Mouse (Mus musculus): ENCODE results near the gene Necap2. TPM values are rescaled to one million over a fixed set of nuclear protein-coding genes. Genes with fewer than 3 reads are reported as not detected.

Gene Necap2
- total RNA-seq, 2 experiments from 2014 or later: 44.9 to 45.9 TPM

- H3K27ac ChIP-seq: no peak overlapping the region
- intact Hi-C loops (cut with DNase I): no loop called here
- TF ChIP-seq CTCF (IDR thresholded peaks at IDR 0.05): no peak
- no peak overlapping the region for H3K4me3 ChIP-seq
- no peak for DNase-seq (ENCODE audit: extremely low spot score in 1 of 2, low spot score in 2 of 2)
Observed at GRCm38 (mm10) chr4:141024052-141024451, 54.1 kb downstream of the Necap2 start.

- no peak for TF ChIP-seq CTCF (IDR thresholded peaks at IDR 0.05)
- no peak for DNase-seq (ENCODE audit: extremely low spot score in 1 of 2, low spot score in 2 of 2)
- H3K4me3 ChIP-seq: no peak overlapping the region
- H3K27ac ChIP-seq: peak overlapping the region; percentile 44; the same call in 1 of the 2 replicates
- intact Hi-C loops (cut with DNase I): no loop called here
Observed at GRCm38 (mm10) chr4:141021614-141021929, 56.6 kb downstream of the Necap2 start.

- intact Hi-C loops (cut with DNase I): no loop called here
Observed at GRCm38 (mm10) chr4:141020811-141021613, 57.1 kb downstream of the Necap2 start.

GRCm38 (mm10) chr4:141020220-141020619 lies 57.9 kb downstream of the Necap2 start:
- Histone ChIP-seq H3K27ac (no peak overlapping the region), H3K4me3 (no peak overlapping the region)
- no peak for TF ChIP-seq CTCF (IDR thresholded peaks at IDR 0.05)
- DNase-seq (ENCODE audit: extremely low spot score in 1 of 2, low spot score in 2 of 2): no peak
- intact Hi-C loops (cut with DNase I): no loop called here

More at GRCm38 (mm10) chr4:141020811-141021613, 57.1 kb downstream of the Necap2 start:
- TF ChIP-seq CTCF (IDR thresholded peaks at IDR 0.05): no peak
- no peak overlapping the region for H3K4me3 ChIP-seq
- no peak for DNase-seq (ENCODE audit: extremely low spot score in 1 of 2, low spot score in 2 of 2)
- H3K27ac ChIP-seq: peak overlapping the region; percentile 44; the same call in 1 of the 2 replicates

GRCm38 (mm10) chr4:141017657-141018436 lies 60.3 kb downstream of the Necap2 start:
- TF ChIP-seq CTCF (IDR thresholded peaks at IDR 0.05): no peak
- no peak for DNase-seq (ENCODE audit: extremely low spot score in 1 of 2, low spot score in 2 of 2)
- H3K4me3 ChIP-seq: no peak overlapping the region
- intact Hi-C loops (cut with DNase I): no loop called here
- H3K27ac ChIP-seq: no peak overlapping the region

Other genes with a start within 250 kb of the Necap2 start
- gene Padi1, start 232.6 kb downstream of the Necap2 start, total RNA-seq (2021): under 1 TPM in 1 of 2 experiments, not detected in 1; 0.09 TPM
- 10 to 100 TPM; 10.2 to 11.6 TPM for gene Padi2, start 172.0 kb downstream of the Necap2 start, total RNA-seq (2021)
- gene Sdhb, start 117.2 kb downstream of the Necap2 start, total RNA-seq (2021): 100 to 1,000 TPM; 170 to 178 TPM
- gene Atp13a2, start 91.5 kb downstream of the Necap2 start, total RNA-seq (2021): 100 to 1,000 TPM; 150 to 155 TPM
- 1 to 10 TPM; 4.8 to 4.9 TPM for gene Mfap2, start 67.9 kb downstream of the Necap2 start, total RNA-seq (2021)
- 10 to 100 TPM; 68.1 to 71.3 TPM for gene Crocc, start 17.8 kb downstream of the Necap2 start, total RNA-seq (2021)
- under 1 TPM; 0.26 to 0.61 TPM for gene Spata21, start 10.0 kb upstream of the Necap2 start, total RNA-seq (2021)
- 10 to 100 TPM; 44.4 to 59.1 TPM for gene Szrd1, start 61.4 kb upstream of the Necap2 start, total RNA-seq (2021)
- 10 to 100 TPM; 29.3 to 30.3 TPM for gene Fbxo42, start 69.6 kb upstream of the Necap2 start, total RNA-seq (2021)
- 1 to 10 TPM; 2.7 to 4.4 TPM for gene Rsg1, start 135.6 kb upstream of the Necap2 start, total RNA-seq (2021)
- 10 to 100 TPM; 17.1 to 18.2 TPM for gene Arhgef19, start 161.1 kb upstream of the Necap2 start, total RNA-seq (2021)
- 1 to 10 TPM; 1.3 to 1.9 TPM for gene Epha2, start 222.9 kb upstream of the Necap2 start, total RNA-seq (2021)

Measured in left cerebral cortex, adult 2 months (tissue).